Mouse (Mus musculus): ENCODE data around the gene Krt19. TPM values are rescaled to one million over a fixed set of nuclear protein-coding genes. Genes with fewer than 3 reads are reported as not detected.

Krt19 gene
- not detected for total RNA-seq (2023)

GRCm38 (mm10) chr11:100148615-100149330 is at the start of gene Krt19:
Gene Krt19 (minus strand): TSS chr11:100148665.

GRCm38 (mm10) chr11:100192992-100193391 is 44.5 kb upstream of the Krt19 start, which contains the start of gene Krt9:
Gene Krt9 (minus strand): TSS chr11:100193246.

GRCm38 (mm10) chr11:100135731-100136130 is 12.7 kb downstream of the Krt19 start, which contains the start of gene Krt15:
Gene Krt15 (minus strand): TSS chr11:100135928.

GRCm38 (mm10) chr11:100121466-100121865 is 27.0 kb downstream of the Krt19 start, which contains the start of gene Krt13:
Gene Krt13 (minus strand): TSS chr11:100121566.

GRCm38 (mm10) chr11:100105576-100106122 is 42.8 kb downstream of the Krt19 start, which contains the start of gene Krt36:
Gene Krt36 (minus strand): TSS chr11:100105626.

GRCm38 (mm10) chr11:100096141-100096540 is 52.3 kb downstream of the Krt19 start, which contains the start of gene Krt35:
Gene Krt35 (minus strand): TSS chr11:100096241.

Other genes with a start within 250 kb of the Krt19 start
- not detected for gene Krtap31-1, start 240.7 kb downstream of the Krt19 start, total RNA-seq (2023)
- gene Gm11565, start 233.9 kb downstream of the Krt19 start, total RNA-seq (2023) = not detected
- not detected for gene Krtap31-2, start 212.4 kb downstream of the Krt19 start, total RNA-seq (2023)
- not detected for gene Krtap9-5, start 200.2 kb downstream of the Krt19 start, total RNA-seq (2023)
- gene Krtap29-1, start 169.6 kb downstream of the Krt19 start, total RNA-seq (2023) = not detected
- gene Krtap16-1, start 162.1 kb downstream of the Krt19 start, total RNA-seq (2023) = not detected
- gene Krtap17-1, start 154.7 kb downstream of the Krt19 start, total RNA-seq (2023) = not detected
- gene Krt33a, start 132.5 kb downstream of the Krt19 start, total RNA-seq (2023) = not detected
- gene Krt33b, start 118.8 kb downstream of the Krt19 start, total RNA-seq (2023) = not detected
- not detected for gene Krt34, start 107.1 kb downstream of the Krt19 start, total RNA-seq (2023)
- gene Krt31, start 98.1 kb downstream of the Krt19 start, total RNA-seq (2023) = not detected
- gene Krt32, start 60.4 kb downstream of the Krt19 start, total RNA-seq (2023) = not detected
- gene Krt35, start 52.4 kb downstream of the Krt19 start, total RNA-seq (2023) = not detected
- gene Krt36, start 43.0 kb downstream of the Krt19 start, total RNA-seq (2023) = not detected
- gene Krt13, start 27.1 kb downstream of the Krt19 start, total RNA-seq (2023) = not detected
- not detected for gene Krt15, start 12.7 kb downstream of the Krt19 start, total RNA-seq (2023)
- not detected for gene Krt9, start 44.6 kb upstream of the Krt19 start, total RNA-seq (2023)
- not detected for gene Krt14, start 58.9 kb upstream of the Krt19 start, total RNA-seq (2023)
- gene Krt16, start 100.2 kb upstream of the Krt19 start, total RNA-seq (2023) = not detected
- gene Krt17, start 112.4 kb upstream of the Krt19 start, total RNA-seq (2023) = not detected
- gene Krt42, start 121.2 kb upstream of the Krt19 start, total RNA-seq (2023) = not detected
- gene Eif1, start 171.2 kb upstream of the Krt19 start, total RNA-seq (2023) = 1,000 to 10,000 TPM; 2,050 to 2,242 TPM
- not detected for gene Gast, start 185.7 kb upstream of the Krt19 start, total RNA-seq (2023)
- gene Hap1, start 207.5 kb upstream of the Krt19 start, total RNA-seq (2023) = 1 to 10 TPM; 1.6 to 2.4 TPM
- gene Jup, start 249.1 kb upstream of the Krt19 start, total RNA-seq (2023) = 10 to 100 TPM; 13.3 to 14.9 TPM